Mouse (Mus musculus): ENCODE measurements around the gene Ankrd61.

The Ankrd61 gene

GRCm38 (mm10) chr5:143897635-143898330 lies at the start of gene Ankrd61:
Ankrd61 (minus strand) TSS chr5:143897685.
- no peak for DNase-seq

DNA sequence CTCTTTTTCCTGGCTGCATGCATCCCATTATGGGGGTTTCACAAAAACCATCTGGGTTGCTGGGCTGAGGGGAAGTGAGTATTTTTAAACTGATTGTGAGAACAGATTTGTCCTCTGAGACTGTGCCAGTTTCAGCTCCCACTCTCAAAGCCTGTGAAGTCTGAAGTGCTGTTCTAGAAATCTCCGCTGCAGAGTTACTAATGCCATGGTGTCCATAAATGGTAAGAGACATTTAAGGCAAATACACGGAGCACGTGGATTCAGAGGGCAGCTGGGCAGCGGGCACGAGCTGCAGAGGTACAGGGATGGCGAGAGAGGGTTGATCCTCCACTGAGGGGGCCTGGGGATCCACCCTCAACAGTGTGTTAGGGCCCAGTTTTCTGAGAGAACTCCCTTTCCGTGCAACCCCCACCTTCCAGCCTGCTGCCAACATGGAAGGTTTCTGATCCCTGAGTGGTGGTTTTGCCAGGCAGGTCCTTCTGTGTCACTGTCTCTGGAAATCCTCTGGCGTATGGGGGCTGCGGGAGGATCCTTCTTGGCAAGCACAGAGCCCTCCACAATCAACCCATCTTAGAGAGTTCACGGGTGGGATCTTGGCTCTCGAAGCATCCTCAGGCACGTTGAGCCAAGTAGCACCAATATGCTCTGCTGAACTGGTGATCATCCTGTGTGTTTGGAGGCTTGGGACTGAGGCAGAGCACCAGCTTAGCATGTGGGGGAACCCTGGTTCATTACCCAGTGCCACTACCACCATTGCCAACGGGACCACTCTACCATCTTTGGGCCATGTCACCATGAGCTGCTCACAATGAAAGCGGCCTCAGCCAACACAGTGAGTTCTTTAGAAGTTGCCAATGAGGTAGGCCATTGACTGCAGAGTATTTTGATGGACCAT lies 46.0 kb upstream of the Ankrd61 start:
- DNase-seq: no peak

GRCm38 (mm10) chr5:143941588-143941987 lies 44.1 kb upstream of the Ankrd61 start:
- no peak for DNase-seq

GRCm38 (mm10) chr5:143936156-143936555 lies 38.7 kb upstream of the Ankrd61 start:
- no peak for DNase-seq

GRCm38 (mm10) chr5:143933875-143934274 lies 36.4 kb upstream of the Ankrd61 start:
- no peak for DNase-seq

GRCm38 (mm10) chr5:143933414-143933813 lies 35.9 kb upstream of the Ankrd61 start:
- no peak for DNase-seq

- no peak for DNase-seq
Observed at GRCm38 (mm10) chr5:143932831-143933230, 35.3 kb upstream of the Ankrd61 start, which contains the start of gene Rsph10b. Rsph10b (plus strand) TSS chr5:143933035.

DNA sequence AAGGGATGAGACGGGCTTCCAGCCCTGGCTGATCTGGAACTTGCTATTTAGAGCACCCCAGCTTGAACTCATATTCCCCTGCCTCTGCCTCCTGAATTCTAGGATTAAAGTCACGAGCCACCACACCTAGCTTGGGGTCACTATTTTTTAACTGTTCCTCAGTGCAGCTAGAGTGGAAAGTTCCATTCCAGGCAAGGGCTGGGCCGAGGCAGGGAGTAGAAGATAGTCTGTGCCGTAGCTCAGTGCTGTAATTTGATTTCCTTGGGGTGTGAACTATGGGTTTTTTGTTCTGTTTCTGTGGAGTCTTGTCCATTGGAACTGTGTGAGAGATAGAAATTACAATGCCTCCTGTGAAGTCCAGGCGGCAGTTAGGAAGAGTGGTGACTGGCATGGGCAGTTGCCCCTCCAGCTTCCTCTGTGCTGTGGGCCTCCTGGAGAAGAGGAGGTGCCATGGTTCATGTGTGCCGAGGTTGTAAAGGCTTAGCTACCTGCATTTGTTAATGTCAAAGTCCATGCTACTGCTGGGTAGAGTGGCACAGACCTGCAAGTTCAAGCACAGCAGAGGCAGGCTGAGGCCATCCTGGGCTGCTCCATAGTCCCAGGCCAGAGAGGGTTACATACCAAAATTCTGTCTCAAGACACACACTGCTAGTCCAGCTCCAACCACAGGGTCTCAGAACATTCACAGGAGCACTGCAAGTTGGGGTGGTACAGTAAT lies 34.5 kb upstream of the Ankrd61 start:
- no peak for DNase-seq

DNA sequence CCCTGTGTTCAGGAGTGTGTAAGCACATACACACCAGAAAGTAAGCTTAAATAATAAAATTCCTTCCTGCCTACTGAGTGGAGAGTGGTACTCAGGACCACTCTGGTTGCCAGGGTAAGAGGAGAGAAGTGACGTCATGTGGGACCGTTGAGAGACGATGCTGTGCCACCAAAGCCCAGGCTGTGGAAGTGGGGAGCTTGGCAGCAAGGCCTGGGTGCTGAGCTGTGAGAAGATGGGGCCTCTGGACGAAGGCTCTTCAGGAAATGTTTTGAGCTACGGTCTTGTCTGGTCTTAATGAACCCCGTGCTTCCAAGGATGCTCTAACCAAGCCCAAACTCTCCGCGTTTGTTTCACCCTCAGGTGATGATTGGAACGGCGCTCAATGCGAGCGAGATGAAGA lies 33.2 kb upstream of the Ankrd61 start:
- no peak for DNase-seq

- no peak for DNase-seq
Observed at GRCm38 (mm10) chr5:143929291-143929690, 31.8 kb upstream of the Ankrd61 start.

- DNase-seq: no peak
Observed at GRCm38 (mm10) chr5:143927875-143928274, 30.4 kb upstream of the Ankrd61 start, which contains the start of gene Gm42421. Gm42421 (plus strand) TSS chr5:143928175.

DNA sequence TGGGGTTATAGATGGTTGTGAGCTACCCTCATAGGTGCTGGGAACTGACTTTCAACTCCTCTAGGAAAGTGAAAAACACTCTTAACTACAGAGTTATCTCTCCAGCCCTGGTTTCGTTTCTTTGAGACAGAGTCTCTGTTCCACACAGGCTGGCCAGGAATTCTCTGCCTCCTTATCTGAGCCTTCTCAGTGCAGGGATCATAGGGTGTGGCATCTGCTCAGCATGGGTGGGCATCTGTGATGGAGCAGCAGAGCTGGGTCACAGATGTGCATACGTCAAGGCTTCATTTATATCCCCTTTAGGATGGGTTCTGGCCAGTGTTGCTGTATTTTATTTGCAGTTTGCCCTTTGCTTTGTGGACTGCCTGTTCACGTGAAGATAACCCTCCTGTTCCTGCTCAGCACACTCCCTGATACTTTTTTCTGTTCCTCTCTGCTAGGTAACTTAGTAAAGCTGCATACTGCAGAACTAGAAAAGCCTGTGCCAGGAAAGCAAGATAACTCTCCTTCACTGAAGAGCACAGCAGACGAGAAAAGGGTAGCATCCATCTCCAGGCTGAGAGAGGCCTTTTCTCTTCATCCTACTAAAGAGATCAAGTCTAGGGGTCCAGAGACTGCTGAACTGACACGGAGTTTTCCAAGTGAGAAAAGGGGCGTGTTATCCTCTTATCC lies 27.4 kb upstream of the Ankrd61 start:
- DNase-seq: no peak

DNA sequence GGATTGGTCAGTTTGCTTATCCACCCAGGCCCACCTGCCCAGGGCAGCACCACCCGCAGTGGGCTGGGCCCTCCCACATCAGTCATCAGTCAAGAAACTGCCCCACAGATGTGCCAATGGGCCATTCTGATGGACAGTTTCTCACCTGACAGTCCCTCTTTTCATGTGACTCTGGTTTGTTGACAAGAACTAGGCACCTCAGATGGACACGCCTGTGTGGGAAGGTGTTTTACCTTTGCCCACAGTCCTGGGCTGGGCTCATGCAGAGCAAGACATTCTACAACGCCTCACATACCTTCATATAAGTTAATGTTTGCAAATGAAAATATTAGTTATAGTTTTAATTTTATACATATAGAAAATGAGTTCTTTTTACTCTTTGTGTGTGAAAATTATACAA lies 20.6 kb upstream of the Ankrd61 start:
- DNase-seq: no peak

DNA sequence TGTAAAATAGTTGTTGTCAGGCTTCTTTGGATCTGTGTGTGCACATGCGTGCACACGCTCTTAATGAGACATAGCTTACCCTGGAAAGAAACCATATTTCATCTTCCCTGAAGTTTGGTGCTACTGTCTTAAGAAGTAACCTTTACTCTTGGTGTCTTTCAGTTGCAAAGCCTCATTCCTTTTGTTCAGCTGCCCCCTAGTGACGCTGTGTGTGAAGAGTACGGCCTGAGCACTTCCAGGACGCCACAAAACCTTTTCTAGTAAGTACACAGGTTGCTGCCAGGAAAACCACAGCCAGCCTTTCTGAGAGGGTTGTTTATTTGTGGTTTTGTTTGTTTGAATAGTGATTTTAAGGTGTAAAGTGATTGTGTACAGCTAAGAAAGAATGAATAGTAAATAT lies 19.9 kb upstream of the Ankrd61 start:
- peak; percentile 62 to 63 for DNase-seq

- DNase-seq: no peak
Observed at GRCm38 (mm10) chr5:143916221-143916620, 18.7 kb upstream of the Ankrd61 start.

DNA sequence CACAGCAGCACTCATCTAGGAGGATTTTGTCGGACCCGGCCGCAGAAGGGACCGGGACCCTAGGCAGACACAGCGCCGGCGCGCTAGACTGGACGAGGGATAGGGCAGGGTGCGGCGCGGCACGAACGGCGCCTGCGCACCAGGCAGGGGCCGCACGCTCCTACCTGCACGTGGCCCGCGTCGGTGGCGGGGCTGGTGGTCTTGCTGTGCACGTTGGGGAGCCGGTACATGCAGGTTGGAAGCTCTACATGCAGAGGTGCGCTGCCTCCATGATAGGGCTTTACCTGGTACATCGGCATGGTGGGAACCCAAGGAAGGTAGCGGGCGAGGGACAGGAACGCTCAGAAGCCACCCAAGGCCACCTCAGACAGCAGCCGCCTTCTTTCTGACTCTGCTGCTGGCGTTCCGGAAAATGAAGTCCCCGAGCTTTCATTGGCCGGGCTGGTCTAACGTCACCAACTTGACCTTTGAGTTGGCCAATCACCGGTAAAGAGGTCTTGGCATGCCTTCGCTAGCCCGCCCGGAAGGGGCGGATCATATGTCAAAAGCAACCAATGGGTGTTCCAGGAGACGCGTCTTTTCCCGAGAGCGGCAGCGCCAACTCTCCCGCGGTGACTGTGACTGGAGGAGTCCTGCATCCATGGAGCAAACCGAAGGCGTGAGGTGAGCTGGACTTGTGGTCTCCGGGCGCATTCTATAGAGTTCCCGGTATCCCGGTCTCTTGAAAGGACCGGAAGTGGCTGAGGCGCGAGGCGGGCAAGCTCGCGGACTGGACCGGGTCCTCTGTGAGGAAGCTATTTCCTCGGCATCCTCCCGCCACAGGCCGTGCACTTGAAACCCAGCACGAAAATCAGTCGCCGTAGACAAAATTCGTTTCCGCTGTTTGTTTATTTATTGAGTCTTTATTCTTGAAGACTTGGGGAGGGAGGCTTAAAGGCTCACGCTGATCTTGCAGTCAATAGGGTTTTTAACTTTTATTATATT lies 12.2 kb upstream of the Ankrd61 start, which contains the start of the genes Aimp2 and Pms2:
Aimp2 (minus strand) TSS at position 431 of the 984 bp plus-strand sequence.
Pms2 (plus strand) TSS at position 548 of the 984 bp plus-strand sequence.
- DNase-seq: peak; percentile 90 to 91

- DNase-seq: no peak
Observed at GRCm38 (mm10) chr5:143908926-143909325, 11.4 kb upstream of the Ankrd61 start.

DNA sequence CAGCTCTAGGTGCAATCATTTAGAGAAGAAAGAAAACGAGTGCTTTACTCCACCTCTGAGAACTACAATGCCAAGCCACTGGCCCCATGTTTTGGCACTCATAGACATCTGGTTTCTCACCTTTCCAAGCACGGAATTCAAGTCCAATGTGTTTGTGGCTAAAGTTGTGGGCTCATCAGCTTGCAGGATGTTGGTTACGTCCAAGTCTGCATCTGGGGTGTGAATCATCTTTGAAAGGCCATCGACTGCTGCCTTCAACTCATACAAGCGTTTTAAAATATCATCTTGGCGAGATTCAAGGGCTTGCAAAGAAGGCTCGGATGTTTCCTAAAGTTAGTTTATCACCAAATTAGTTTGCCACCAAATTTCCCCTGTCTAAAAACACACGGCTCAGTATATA lies 8.9 kb upstream of the Ankrd61 start:
- no peak for DNase-seq

DNA sequence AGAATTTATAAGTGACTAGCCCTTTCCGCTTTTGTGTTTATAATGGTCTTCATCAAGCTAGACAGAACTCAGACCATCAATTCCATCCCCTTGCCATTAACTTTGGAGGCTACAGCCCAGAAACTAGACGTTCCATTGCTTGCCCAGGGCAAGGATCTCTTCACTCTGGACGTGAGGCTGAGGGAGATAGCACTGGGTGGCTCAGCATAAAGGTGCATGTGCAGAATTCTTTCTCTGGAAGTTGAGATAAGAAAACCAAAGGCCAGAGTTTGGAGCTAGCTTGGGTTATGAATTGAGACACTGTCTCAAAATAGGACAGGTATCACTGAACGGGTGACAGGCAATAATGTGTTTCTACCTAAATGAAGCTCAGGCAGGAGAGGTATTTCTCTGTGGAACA lies 6.3 kb upstream of the Ankrd61 start:
- no peak for DNase-seq

DNA sequence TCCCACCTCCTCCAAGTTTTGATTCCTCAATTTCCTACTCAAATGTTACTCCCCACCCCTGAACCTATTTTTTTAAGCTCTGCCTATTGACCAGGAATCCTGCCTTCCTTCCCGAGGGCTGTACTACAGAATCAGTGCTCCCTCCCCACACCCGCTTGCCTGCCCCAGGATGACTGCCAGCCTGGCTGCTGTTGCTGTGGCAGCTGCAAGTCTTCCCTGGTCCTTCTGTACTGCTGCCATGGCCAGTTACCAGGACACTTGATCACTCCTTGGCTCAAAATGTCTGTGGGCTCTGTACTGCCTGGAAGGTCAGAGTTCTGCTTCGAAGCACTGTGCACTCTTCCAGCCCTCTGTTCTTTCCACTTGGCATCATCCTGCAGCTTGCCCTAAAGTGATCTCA lies 4.6 kb upstream of the Ankrd61 start:
- no peak for DNase-seq

- DNase-seq: no peak
Observed at GRCm38 (mm10) chr5:143893396-143893795, 4.1 kb downstream of the Ankrd61 start.
